Mouse (Mus musculus) intestine, postnatal 0 days (tissue): ENCODE results near the gene Hbq1b. TPM values are rescaled to one million over a fixed set of nuclear protein-coding genes. Genes with fewer than 3 reads are reported as not detected.
"Not testable (repeated sequence)": the region's sequence is repeated elsewhere in the genome, so short reads cannot be mapped to it uniquely, and the experiment has no call there.

Experiments
- ATAC-seq: fragments of 200-750 bp; cut with Nextera tagmentation; 2 replicates; pipeline ENCODE4 v1.8.0; 2017; ENCODE audit warnings: mild to moderate bottlenecking, moderate TSS enrichment, moderate library complexity
- H3K27ac ChIP-seq: fragments of 300-500 bp; sonication (generic); 2 replicates; pipeline ENCODE4 v1.5.1; 2014; ENCODE audit warnings: mild to moderate bottlenecking, low read depth, low read length, moderate library complexity
- H3K27me3 ChIP-seq: fragments of 300-500 bp; sonication (generic); replicated peaks from 2 replicates; pipeline ENCODE4 v1.6.1; 2014; ENCODE audit warnings: low read length, mixed read lengths; ENCODE audit not compliant: control insufficient read depth, insufficient read depth
- H3K36me3 ChIP-seq: fragments of 300-500 bp; sonication (generic); 2 replicates; pipeline ENCODE4 v1.6.1; 2014; ENCODE audit warnings: mild to moderate bottlenecking, moderate library complexity; ENCODE audit not compliant: control insufficient read depth, insufficient read depth
- H3K4me1 ChIP-seq: fragments of 300-500 bp; sonication (generic); replicated peaks from 2 replicates; pipeline ENCODE4 v1.6.1; 2014; ENCODE audit warnings: antibody characterized with exemption, low read length, mixed read lengths; ENCODE audit not compliant: control insufficient read depth, insufficient read depth
- H3K4me2 ChIP-seq: fragments of 300-500 bp; sonication (generic); replicated peaks from 2 replicates; pipeline ENCODE4 v1.6.1; 2014; ENCODE audit warnings: low read depth, mild to moderate bottlenecking, moderate library complexity
- H3K4me3 ChIP-seq: fragments of 300-500 bp; sonication (generic); 2 replicates; pipeline ENCODE4 v1.5.1; 2014; ENCODE audit warnings: low read depth, low read length
- H3K9ac ChIP-seq: fragments of 300-500 bp; sonication (generic); 2 replicates; pipeline ENCODE4 v1.6.1; 2014; ENCODE audit warnings: mild to moderate bottlenecking, low read depth, low read length
- H3K9me3 ChIP-seq: fragments of 300-500 bp; sonication (generic); 2 replicates; pipeline ENCODE4 v1.6.1; 2016; ENCODE audit warnings: mixed run types; ENCODE audit not compliant: control insufficient read depth
- CTCF ChIP-seq: sonication (generic); IDR thresholded peaks from 2 replicates; pipeline ENCODE4 v1.5.1; 2016; ENCODE audit warnings: low read depth, mild to moderate bottlenecking, control low read depth, antibody characterized with exemption, moderate library complexity
- WGBS: fragments of 180-500 bp; shearing (Covaris S2); extraction: QIAGEN DNeasy Blood & Tissue Kit; methylation state at CpG from one replicate; pipeline ENCODE4 v1.1.7; 2014; 5-methylcytosine and 5-hydroxymethylcytosine counted together
- polyA plus RNA-seq: library from polyadenylated mRNA; unstranded; fragments of >200 nt; fragmentation: Nextera tagmentation; extraction: Ambion mirVana; gene quantifications from 2 replicates; pipeline ENCODE4 v1.2.1, GENCODE M21; 2015

Gene Hbq1b
- polyA plus RNA-seq, 1 experiment from 2014 or later: not detected

DNA sequence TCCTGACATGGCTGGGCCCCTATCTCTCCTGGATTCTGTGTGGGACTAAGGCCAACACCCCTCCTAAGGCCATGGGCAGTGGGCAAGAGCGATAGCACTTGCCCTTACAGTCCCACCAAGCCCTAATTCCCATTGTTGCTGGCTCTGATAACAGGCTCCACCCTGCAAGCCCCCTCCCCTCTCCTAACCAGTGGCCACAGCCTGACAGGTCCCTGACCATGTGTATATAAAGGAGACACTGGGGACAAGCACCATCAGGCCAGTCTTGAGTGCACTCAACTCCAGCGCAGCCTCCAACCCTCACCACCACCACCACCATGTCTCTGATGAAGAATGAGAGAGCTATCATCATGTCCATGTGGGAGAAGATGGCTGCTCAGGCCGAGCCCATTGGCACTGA, 10.4 kb upstream of the Hbq1b start, which contains the start of gene Hba-x:
Gene Hba-x (plus strand): TSS at position 54 of the 400 bp plus-strand sequence.
- H3K9ac ChIP-seq: no peak within 1 kb of the TSS
- H3K9me3 ChIP-seq: no peaks in the 10 kb centered on the region
- H3K27ac ChIP-seq: no peak within 1 kb of the TSS
- peaks cover 11% of the 10 kb centered on the region for H3K27me3 ChIP-seq
- ATAC-seq: no peak
- no peak for TF ChIP-seq CTCF
- WGBS: 63% methylated on average over 3 of the region's 3 CpGs
- no peak within 1 kb of the TSS for H3K4me2 ChIP-seq
- H3K4me3 ChIP-seq: no peak within 1 kb of the TSS
- H3K4me1 ChIP-seq: no peaks in the 10 kb centered on the region
- no peaks in the 10 kb centered on the region for H3K36me3 ChIP-seq

- Histone ChIP-seq H3K4me3 (no peak overlapping the region), H3K4me2 (no peak overlapping the region), H3K27ac (no peak overlapping the region), H3K4me1 (no peaks in the 10 kb centered on the region), H3K27me3 (peaks cover 11% of the 10 kb centered on the region; the same call in 1 of the 2 replicates), H3K36me3 (no peaks in the 10 kb centered on the region), H3K9me3 (no peaks in the 10 kb centered on the region), H3K9ac (no peak overlapping the region)
- no peak for ATAC-seq
- 60% methylated on average over 21 of the region's 21 CpGs for WGBS
- no peak for TF ChIP-seq CTCF
These were observed 8.9 kb upstream of the Hbq1b start for GRCm38 (mm10) chr11:32277736-32278457.

DNA sequence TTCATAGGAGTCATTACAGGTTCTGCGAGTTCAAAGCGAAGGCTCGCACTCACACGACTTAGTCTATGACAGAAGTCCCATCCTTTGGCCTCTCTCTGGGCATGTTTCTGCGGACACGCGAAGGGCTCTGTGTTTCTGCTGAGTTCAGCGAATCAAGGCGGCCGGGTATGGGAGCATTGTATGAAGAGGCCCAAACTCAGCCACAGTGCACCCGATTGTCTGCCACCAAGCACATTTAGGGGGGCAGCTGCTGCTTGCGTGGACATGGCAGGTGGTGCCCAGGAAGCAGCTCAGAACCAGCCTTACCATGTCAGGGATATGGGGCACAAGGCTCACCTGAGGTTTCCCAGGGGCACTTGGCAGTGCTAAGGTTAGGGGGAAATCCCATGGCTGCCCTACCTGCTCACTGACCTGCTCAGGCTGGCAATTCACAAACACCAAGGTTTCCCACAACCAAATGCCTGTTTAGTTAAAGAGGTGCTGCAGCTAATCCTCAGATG, 8.3 kb upstream of the Hbq1b start:
- TF ChIP-seq CTCF: no peak
- Histone ChIP-seq H3K36me3 (no peaks in the 10 kb centered on the region), H3K9me3 (no peaks in the 10 kb centered on the region), H3K4me3 (no peak overlapping the region), H3K9ac (no peak overlapping the region), H3K4me1 (no peaks in the 10 kb centered on the region), H3K27ac (no peak overlapping the region), H3K4me2 (no peak overlapping the region), H3K27me3 (peaks cover 11% of the 10 kb centered on the region; the same call in 1 of the 2 replicates)
- no peak for ATAC-seq
- 77% methylated on average over 12 of the region's 12 CpGs for WGBS

GRCm38 (mm10) chr11:32280646-32281045, 6.1 kb upstream of the Hbq1b start:
- Histone ChIP-seq H3K27ac (no peak overlapping the region), H3K4me1 (no peaks in the 10 kb centered on the region), H3K9me3 (no peaks in the 10 kb centered on the region), H3K4me3 (no peak overlapping the region), H3K4me2 (no peak overlapping the region), H3K36me3 (no peaks in the 10 kb centered on the region), H3K27me3 (peaks cover 11% of the 10 kb centered on the region; the same call in 1 of the 2 replicates), H3K9ac (no peak overlapping the region)
- ATAC-seq: no peak
- 57% methylated on average over 2 of the region's 2 CpGs for WGBS
- no peak for TF ChIP-seq CTCF

DNA sequence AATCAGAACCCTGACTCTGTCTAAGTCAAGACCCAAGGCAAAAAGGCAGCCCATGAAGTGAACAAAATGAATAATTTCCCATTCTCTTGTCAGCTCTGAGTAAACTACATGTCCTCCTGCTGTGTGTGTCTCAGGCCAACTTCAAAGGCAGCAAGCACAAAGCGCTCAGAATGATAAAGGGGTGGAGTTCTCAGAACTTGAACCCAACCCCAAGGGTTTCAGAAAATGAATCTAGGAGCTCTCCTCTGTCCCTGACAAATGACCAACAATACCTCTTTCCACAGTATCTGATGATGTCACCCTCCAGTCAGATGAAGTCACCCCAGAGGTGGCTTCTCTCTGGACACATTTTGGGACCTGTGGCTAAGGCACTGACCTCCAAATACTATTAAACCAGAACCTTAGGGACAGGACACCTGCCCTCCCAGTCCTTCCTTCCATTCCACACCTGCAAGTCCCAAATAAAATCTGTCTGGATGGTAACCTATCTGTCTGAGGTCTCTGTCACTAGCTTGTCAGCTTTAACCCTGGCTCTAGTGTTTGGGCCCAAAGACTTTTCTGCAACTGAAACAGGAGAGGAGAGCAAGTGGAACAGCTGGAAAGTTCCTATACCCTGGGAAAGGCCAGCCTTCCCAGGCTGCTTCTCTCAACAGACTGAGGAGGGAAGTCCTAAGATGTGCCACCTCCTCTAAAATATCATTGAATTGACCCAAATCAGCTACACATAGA, 5.2 kb upstream of the Hbq1b start:
- TF ChIP-seq CTCF: no peak
- no peak for ATAC-seq
- Histone ChIP-seq H3K9ac (no peak overlapping the region), H3K27ac (no peak overlapping the region), H3K36me3 (no peaks in the 10 kb centered on the region), H3K4me3 (no peak overlapping the region), H3K9me3 (no peaks in the 10 kb centered on the region), H3K27me3 (peaks cover 5% of the 10 kb centered on the region; the same call in 1 of the 2 replicates), H3K4me1 (no peaks in the 10 kb centered on the region), H3K4me2 (no peak overlapping the region)
- WGBS: 70% methylated on average over 1 of the region's 1 CpGs

DNA sequence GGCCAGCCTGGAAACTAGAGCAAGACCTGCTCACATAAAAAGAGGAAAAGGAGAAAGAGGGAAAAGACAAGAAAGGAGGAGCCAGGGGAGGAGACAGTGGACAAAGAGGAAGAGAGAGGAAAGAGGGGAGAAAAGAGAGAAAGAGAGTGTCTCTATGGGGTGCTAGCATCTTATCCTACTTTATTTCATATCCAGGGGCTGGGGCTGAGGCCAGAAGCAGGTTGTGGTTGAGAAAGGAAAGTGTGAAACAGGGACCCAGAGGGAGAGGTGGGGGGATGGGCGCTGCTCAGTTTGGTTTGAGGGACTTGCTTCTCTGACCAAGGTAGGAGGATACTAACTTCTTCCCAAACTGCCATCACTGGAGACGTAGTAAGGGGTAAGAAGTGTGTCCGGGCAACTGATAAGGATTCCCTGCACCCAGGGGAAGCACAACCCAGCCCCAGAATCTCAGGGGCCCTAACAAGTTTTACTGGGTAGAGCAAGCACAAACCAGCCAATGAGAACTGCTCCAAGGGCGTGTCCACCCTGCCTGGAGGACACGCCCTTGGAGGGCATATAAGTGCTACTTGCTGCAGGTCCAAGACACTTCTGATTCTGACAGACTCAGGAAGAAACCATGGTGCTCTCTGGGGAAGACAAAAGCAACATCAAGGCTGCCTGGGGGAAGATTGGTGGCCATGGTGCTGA, 3.5 kb upstream of the Hbq1b start, which contains the start of gene Hba-a1:
Gene Hba-a1 (plus strand): TSS at position 421 of the 687 bp plus-strand sequence.
- not testable (repeated sequence) for H3K36me3 ChIP-seq, ATAC-seq, H3K9me3 ChIP-seq, H3K27me3 ChIP-seq, H3K4me2 ChIP-seq, H3K4me3 ChIP-seq, H3K9ac ChIP-seq, H3K4me1 ChIP-seq, H3K27ac ChIP-seq
- WGBS: 44% methylated on average over 1 of the region's 5 CpGs

DNA sequence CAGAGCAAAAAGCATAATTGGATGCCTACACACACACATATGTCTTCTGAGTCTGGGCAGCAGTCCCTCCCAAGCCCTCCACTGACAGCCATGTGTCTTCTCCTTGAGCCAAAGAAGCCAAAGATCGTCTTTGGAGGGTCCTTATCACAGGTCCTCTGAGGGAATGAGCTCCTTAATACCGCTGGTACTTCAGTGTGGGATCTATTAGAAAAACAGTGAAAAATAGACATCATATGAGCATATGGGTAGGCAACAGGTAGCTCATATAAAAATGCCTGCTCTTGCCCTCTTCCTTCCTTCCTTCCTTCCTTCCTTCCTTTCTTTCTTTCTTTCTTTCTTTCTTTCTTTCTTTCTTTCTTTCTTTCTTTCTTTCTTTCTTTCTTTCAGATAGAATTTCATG, 2.2 kb upstream of the Hbq1b start:
- not testable (repeated sequence) for ATAC-seq, H3K4me2 ChIP-seq, H3K4me1 ChIP-seq, H3K27me3 ChIP-seq, H3K9ac ChIP-seq, H3K9me3 ChIP-seq, H3K27ac ChIP-seq, H3K36me3 ChIP-seq, H3K4me3 ChIP-seq
- WGBS: 60% methylated on average over 2 of the region's 2 CpGs
